Mouse (Mus musculus) lung, adult 2 months (tissue): ENCODE measurements around the gene Slc6a4.

Experiments used
- CTCF ChIP-seq: fragments of 200-500 bp; IDR thresholded peaks from 2 replicates; pipeline ENCODE4 v1.5.1; 2011; ENCODE audit warnings: mild to moderate bottlenecking, low read length, control low read depth; ENCODE audit not compliant: insufficient read depth
- POLR2A ChIP-seq: fragments of 200-500 bp; IDR thresholded peaks from 2 replicates; pipeline ENCODE4 v1.6.1; 2011; ENCODE audit warnings: low read depth, mild to moderate bottlenecking, control low read depth, low read length, borderline replicate concordance; ENCODE audit errors: extremely low read depth

DNA sequence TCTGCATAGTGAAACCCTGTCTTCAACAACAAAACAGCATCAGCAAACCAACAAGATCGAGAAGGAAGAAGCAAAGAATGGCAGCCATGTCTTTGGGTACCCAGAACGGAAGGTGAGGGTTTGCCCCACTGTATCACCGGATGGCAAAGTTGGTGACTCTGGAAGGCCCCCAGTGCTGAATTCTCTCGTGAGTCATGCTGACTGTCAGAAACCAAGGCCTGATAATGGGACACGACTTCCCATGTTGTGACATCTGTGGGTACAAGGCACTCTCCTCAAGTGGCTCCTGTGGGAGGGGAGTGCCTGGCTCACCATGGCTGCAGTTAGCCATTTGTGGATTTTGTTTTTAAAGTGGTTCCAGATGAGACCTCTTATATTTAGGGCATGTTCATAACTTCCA, 7.6 kb upstream of the Slc6a4 start:
- TF ChIP-seq POLR2A (no peak), CTCF (no peak)
